Mouse (Mus musculus): ENCODE measurements around the gene C130050O18Rik. TPM values are rescaled to one million over a fixed set of nuclear protein-coding genes. Genes with fewer than 3 reads are reported as not detected.

The C130050O18Rik gene
- polyA plus RNA-seq, 2 experiments: 0.93 to 1.3 TPM

DNA sequence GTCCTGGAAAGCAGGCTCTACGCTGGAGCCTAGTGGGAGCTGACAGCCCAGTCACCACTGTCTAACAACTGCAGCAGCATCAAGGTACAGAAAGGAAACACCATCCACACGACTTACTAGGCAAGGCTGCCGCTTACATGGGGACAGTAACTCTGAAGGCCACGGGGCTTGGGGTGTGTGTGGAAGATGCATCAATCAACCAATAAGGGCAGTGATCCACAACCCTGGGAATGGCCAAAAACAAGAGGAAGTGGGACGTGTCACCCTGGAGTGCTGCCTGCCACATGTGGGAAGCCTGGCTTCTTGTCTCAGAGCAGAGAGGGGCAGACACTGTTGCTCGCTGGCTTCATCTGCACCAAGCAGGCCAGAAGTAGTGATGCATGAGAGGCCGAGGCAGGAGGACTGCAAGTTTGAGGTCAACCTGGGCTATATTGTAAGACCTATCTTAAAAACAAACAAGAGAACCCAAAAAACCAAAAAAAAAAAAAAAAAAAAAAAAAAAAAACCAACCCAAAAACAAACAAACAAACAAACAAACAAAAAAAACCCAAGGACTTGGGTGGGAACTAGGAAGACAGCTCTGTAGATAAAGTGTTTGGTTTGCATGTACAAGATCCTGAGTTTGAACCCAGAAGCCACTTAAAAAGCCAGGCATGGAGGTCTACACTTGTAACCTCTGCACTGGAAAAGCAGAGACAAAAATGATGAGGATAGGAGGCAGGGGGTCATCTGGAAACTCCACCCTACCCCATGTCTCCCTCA is 27.8 kb downstream of the C130050O18Rik start:
- H3K36me3 ChIP-seq (replicated peaks; ENCODE audit: control insufficient read depth, insufficient read depth, low read depth): no peaks in the 10 kb centered on the region
- no peak for TF ChIP-seq EP300 (IDR thresholded peaks at IDR 0.05; ENCODE audit: low read depth)
- no peak overlapping the region for H3K27ac ChIP-seq
- 64% methylated on average over 7 of the region's 7 CpGs for WGBS (ENCODE audit: insufficient replicate concordance)
- ATAC-seq (ENCODE audit: insufficient read depth) (no peak), DNase-seq (ENCODE audit: low read depth in 3 of 3, low spot score in 3 of 3) (no peak)
- H3K4me1 ChIP-seq (replicated peaks; ENCODE audit: control insufficient read depth in 2 of 2, insufficient read depth in 2 of 2, low read length in 1 of 2): no peaks in the 10 kb centered on the region
- no peak overlapping the region for H3K9ac ChIP-seq (replicated peaks)
- H3K4me3 ChIP-seq (ENCODE audit: insufficient read depth in 1 of 2, low read depth in 2 of 2, low read length in 2 of 2): no peak overlapping the region
- no peaks in the 10 kb centered on the region for H3K9me3 ChIP-seq (ENCODE audit: control insufficient read depth, low read length)
- H3K27me3 ChIP-seq (ENCODE audit: control insufficient read depth, insufficient read depth, low read length): no peaks in the 10 kb centered on the region
- H3K4me2 ChIP-seq (ENCODE audit: low read depth): no peak overlapping the region

DNA sequence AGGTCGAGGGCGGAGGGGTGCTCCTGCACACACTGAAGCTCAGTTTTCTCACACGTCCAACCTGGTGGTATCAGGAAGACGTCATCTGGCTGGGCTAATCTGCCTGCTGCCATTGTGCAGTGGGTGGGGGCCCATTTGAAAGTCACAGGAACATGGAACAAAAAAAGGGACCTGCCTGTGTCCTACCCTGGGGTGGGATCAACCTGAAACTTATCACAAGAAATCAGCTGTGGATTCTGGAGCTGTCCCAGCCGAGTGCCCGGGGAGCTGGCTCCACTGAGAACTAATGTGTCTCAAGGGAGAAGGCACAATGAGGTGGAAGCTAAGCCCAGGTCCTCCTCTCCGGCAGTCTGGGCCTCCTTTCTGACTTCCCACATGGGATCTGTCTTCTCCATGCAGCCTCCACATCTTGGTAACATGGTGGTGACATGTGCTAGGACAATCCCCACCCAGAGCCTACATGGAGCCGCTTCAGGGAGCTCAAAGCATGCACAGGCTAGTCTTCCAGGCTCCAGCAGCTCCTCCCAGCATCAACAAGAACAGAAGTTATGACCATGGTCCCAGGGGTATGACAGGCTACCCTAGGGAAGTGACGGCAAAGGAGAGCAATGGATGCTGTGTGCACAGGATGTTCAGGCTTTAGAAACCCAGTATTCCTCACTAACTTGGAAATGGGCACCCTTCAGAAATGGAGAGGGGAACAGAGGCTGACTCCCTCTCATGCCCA is 28.9 kb downstream of the C130050O18Rik start:
- H3K9me3 ChIP-seq (ENCODE audit: control insufficient read depth, low read length): no peaks in the 10 kb centered on the region
- H3K4me1 ChIP-seq (replicated peaks; ENCODE audit: control insufficient read depth in 2 of 2, insufficient read depth in 2 of 2, low read length in 1 of 2): no peaks in the 10 kb centered on the region
- DNase-seq (ENCODE audit: low read depth in 3 of 3, low spot score in 3 of 3) (no peak), ATAC-seq (ENCODE audit: insufficient read depth) (0 out of 2 replicates have a peak, but pooled peaks have one; percentile 5)
- no peak overlapping the region for H3K27ac ChIP-seq
- H3K27me3 ChIP-seq (ENCODE audit: control insufficient read depth, insufficient read depth, low read length): no peaks in the 10 kb centered on the region
- no peak overlapping the region for H3K4me3 ChIP-seq (ENCODE audit: insufficient read depth in 1 of 2, low read depth in 2 of 2, low read length in 2 of 2)
- 56% methylated on average over 9 of the region's 9 CpGs for whole genome bisulfite sequencing (ENCODE audit: insufficient replicate concordance)
- H3K36me3 ChIP-seq (replicated peaks; ENCODE audit: control insufficient read depth, insufficient read depth, low read depth): no peaks in the 10 kb centered on the region
- TF ChIP-seq EP300 (IDR thresholded peaks at IDR 0.05; ENCODE audit: low read depth): no peak
- no peak for TF ChIP-seq CTCF (IDR thresholded peaks at IDR 0.05; ENCODE audit: low read depth)
- H3K4me2 ChIP-seq (ENCODE audit: low read depth): no peak overlapping the region
- H3K9ac ChIP-seq (replicated peaks): no peak overlapping the region

DNA sequence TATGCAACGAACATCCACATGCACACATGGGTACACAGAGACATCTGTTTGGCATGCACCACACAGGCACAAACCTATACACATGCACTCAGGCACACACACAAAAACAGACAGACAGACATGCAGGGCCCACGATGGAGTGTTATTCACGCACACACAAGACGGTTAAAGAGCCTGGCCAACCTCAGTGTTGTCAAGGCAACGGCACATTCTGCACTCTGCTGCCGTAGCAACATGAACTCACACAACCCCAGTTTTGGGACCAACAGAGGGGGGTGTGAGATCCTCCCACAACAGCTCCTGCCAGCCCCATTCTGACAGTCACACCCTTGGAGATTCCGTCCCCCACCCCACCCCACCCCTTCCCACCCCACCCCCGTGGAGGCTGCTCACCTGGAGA is 29.9 kb downstream of the C130050O18Rik start:
- no peaks in the 10 kb centered on the region for H3K36me3 ChIP-seq (replicated peaks; ENCODE audit: control insufficient read depth, insufficient read depth, low read depth)
- H3K9ac ChIP-seq (replicated peaks): no peak overlapping the region
- H3K9me3 ChIP-seq (ENCODE audit: control insufficient read depth, low read length): no peaks in the 10 kb centered on the region
- H3K4me3 ChIP-seq (ENCODE audit: insufficient read depth in 1 of 2, low read depth in 2 of 2, low read length in 2 of 2): no peak overlapping the region
- H3K4me2 ChIP-seq (ENCODE audit: low read depth): no peak overlapping the region
- no peaks in the 10 kb centered on the region for H3K27me3 ChIP-seq (ENCODE audit: control insufficient read depth, insufficient read depth, low read length)
- ATAC-seq (ENCODE audit: insufficient read depth) (no peak), DNase-seq (ENCODE audit: low read depth in 3 of 3, low spot score in 3 of 3) (no peak)
- H3K27ac ChIP-seq: no peak overlapping the region
- H3K4me1 ChIP-seq (replicated peaks; ENCODE audit: control insufficient read depth in 2 of 2, insufficient read depth in 2 of 2, low read length in 1 of 2): no peaks in the 10 kb centered on the region
- WGBS (ENCODE audit: insufficient replicate concordance): 75% methylated on average over 8 of the region's 8 CpGs
- no peak for TF ChIP-seq CTCF (IDR thresholded peaks at IDR 0.05; ENCODE audit: low read depth)
- no peak for TF ChIP-seq EP300 (IDR thresholded peaks at IDR 0.05; ENCODE audit: low read depth)

DNA sequence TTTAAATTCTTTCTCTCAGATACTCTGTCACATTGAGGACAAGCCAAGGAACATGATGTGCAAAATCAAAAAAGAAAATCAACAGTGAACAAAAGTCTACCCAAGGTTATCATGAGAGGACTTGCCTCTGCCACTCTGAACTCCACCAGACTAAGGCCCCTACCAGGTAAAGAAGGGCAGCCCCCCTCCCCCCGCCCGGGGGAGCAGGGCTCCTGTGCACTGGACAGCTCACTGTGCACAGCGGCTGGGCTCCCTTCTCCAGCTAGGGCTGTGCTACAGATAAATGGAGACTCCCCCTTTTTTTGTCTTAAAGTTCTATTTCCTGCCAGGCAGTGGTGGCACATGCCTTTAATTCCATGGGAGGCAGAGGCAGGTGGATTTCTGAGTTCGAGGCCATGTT is 32.7 kb downstream of the C130050O18Rik start:
- Histone ChIP-seq H3K4me2 (ENCODE audit: low read depth) (no peak overlapping the region), H3K4me3 (ENCODE audit: insufficient read depth in 1 of 2, low read depth in 2 of 2, low read length in 2 of 2) (no peak overlapping the region), H3K36me3 (replicated peaks; ENCODE audit: control insufficient read depth, insufficient read depth, low read depth) (no peaks in the 10 kb centered on the region), H3K27ac (no peak overlapping the region), H3K27me3 (ENCODE audit: control insufficient read depth, insufficient read depth, low read length) (no peaks in the 10 kb centered on the region), H3K4me1 (replicated peaks; ENCODE audit: control insufficient read depth in 2 of 2, insufficient read depth in 2 of 2, low read length in 1 of 2) (no peaks in the 10 kb centered on the region), H3K9me3 (ENCODE audit: control insufficient read depth, low read length) (no peaks in the 10 kb centered on the region), H3K9ac (replicated peaks) (no peak overlapping the region)
- 75% methylated on average over 4 of the region's 4 CpGs for WGBS (ENCODE audit: insufficient replicate concordance)
- no peak for TF ChIP-seq EP300 (IDR thresholded peaks at IDR 0.05; ENCODE audit: low read depth)
- TF ChIP-seq CTCF (IDR thresholded peaks at IDR 0.05; ENCODE audit: low read depth): no peak
- ATAC-seq (ENCODE audit: insufficient read depth): no peak
- no peak for DNase-seq (ENCODE audit: low read depth in 3 of 3, low spot score in 3 of 3)

DNA sequence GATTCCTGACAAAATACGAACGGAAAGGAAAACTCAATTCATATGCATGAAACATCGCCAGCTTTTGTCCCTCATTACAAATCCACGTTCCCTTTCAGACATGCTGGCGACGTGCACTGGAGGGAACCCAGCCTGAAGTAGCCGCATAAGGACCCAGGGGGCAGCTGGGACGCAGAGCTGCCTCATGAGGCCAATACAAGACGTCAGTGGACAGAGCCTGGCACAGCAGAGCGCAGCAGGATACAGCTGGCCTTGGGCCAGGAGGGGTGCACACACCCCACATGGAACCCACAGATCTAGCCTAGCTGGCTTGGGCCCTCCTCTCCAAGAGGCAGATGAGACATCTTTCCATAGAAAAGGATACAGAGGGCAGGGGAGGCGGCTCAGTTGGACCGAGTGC is 33.4 kb downstream of the C130050O18Rik start:
- Histone ChIP-seq H3K36me3 (replicated peaks; ENCODE audit: control insufficient read depth, insufficient read depth, low read depth) (no peaks in the 10 kb centered on the region), H3K9me3 (ENCODE audit: control insufficient read depth, low read length) (no peaks in the 10 kb centered on the region), H3K4me3 (ENCODE audit: insufficient read depth in 1 of 2, low read depth in 2 of 2, low read length in 2 of 2) (no peak overlapping the region), H3K4me1 (replicated peaks; ENCODE audit: control insufficient read depth in 2 of 2, insufficient read depth in 2 of 2, low read length in 1 of 2) (no peaks in the 10 kb centered on the region), H3K4me2 (ENCODE audit: low read depth) (no peak overlapping the region), H3K27me3 (ENCODE audit: control insufficient read depth, insufficient read depth, low read length) (no peaks in the 10 kb centered on the region), H3K27ac (no peak overlapping the region), H3K9ac (replicated peaks) (no peak overlapping the region)
- DNase-seq (ENCODE audit: low read depth in 3 of 3, low spot score in 3 of 3) (no peak), ATAC-seq (ENCODE audit: insufficient read depth) (no peak)
- TF ChIP-seq CTCF (IDR thresholded peaks at IDR 0.05; ENCODE audit: low read depth) (no peak), EP300 (IDR thresholded peaks at IDR 0.05; ENCODE audit: low read depth) (no peak)
- 74% methylated on average over 12 of the region's 12 CpGs for WGBS (ENCODE audit: insufficient replicate concordance)

Measured in liver, embryonic 14.5 days (tissue).